Mouse (Mus musculus): ENCODE results near the gene Cr1l. TPM values are rescaled to one million over a fixed set of nuclear protein-coding genes. Genes with fewer than 3 reads are reported as not detected.

Cr1l gene
- polyA plus RNA-seq, 1 experiment from 2014 or later, result 61.7 TPM

DNA sequence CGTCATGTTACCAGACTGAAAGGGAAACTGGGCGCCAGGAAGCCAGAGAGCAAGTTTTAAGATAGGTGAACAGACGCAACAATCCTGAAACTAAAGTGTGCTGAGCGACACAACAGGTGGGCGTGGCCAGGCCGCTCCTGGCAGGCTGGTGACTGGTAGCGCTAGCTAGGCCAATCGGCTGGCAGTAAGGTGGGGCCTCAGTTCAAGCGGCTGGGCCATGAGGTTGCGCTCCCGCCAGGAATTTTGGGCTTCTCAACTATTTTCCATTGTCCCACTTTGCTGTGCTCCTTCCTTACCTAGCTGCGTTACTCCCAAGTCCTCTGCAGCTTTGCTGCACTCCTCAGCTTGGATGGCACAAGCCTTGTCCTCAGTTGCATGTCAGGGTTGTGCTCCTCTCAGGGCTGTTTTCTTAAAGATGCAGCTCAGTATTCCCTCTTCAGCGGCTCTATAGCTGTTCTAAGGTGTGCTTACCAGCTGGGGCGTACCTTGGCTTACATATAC, 39.1 kb downstream of the Cr1l start, which contains the start of gene Cd46:
Gene Cd46 (minus strand): TSS at position 30 of the 501 bp plus-strand sequence.
- Histone ChIP-seq H3K36me3 (0 out of 2 replicates have a peak, but pooled peaks cover 8% of the 10 kb centered on the region), H3K4me2 (replicated peaks) (peak within 1 kb of the TSS; percentile 63), H3K4me1 (peaks cover 9% of the 10 kb centered on the region), H3K27me3 (no peaks in the 10 kb centered on the region), H3K4me3 (replicated peaks) (peak within 1 kb of the TSS; percentile 46), H3K27ac (replicated peaks) (no peak within 1 kb of the TSS), H3K9me3 (replicated peaks) (no peaks in the 10 kb centered on the region), H3K9ac (peak within 1 kb of the TSS; percentile 15; the same call in 1 of the 2 replicates)
- ATAC-seq (ENCODE audit: insufficient number of reproducible peaks, low FRiP score, low TSS enrichment, low read depth), result peak; percentile 93
- WGBS, result 3% methylated on average over 14 of the region's 14 CpGs

GRCm38 (mm10) chr1:195091699-195092219, 39.6 kb downstream of the Cr1l start:
- Histone ChIP-seq H3K27me3 (no peaks in the 10 kb centered on the region), H3K4me1 (peaks cover 9% of the 10 kb centered on the region), H3K4me3 (replicated peaks) (peak overlapping the region; percentile 46), H3K27ac (replicated peaks) (no peak overlapping the region), H3K9me3 (replicated peaks) (no peaks in the 10 kb centered on the region), H3K9ac (peak overlapping the region; percentile 3; the same call in 1 of the 2 replicates), H3K4me2 (replicated peaks) (peak overlapping the region; percentile 63), H3K36me3 (0 out of 2 replicates have a peak, but pooled peaks cover 3% of the 10 kb centered on the region)
- peak; percentile 60; the same call in 1 of the 2 replicates for ATAC-seq (ENCODE audit: insufficient number of reproducible peaks, low FRiP score, low TSS enrichment, low read depth)
- WGBS, result 17% methylated on average over 11 of the region's 11 CpGs

DNA sequence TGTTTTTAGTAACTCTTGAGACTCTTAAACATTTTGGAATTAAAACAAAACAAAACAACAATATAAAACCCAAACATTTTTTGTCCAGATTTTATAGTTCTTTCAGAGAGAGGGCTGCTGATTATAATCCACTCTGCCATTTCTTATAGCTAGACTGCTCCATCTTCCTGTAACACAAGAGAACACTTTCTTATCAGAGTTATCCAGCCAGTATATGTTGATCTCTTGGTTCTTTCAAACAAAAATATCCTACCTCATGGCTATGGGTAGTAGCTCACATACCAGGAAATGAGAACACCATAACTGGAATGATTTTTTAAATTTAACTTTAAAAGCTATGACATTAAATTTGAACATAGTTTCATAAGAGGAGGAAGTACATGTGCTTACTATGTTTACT, 49.2 kb downstream of the Cr1l start:
- Histone ChIP-seq H3K9ac (no peak overlapping the region), H3K27me3 (no peaks in the 10 kb centered on the region), H3K36me3 (no peaks in the 10 kb centered on the region), H3K4me1 (no peaks in the 10 kb centered on the region), H3K9me3 (replicated peaks) (no peaks in the 10 kb centered on the region), H3K4me2 (replicated peaks) (no peak overlapping the region), H3K4me3 (replicated peaks) (no peak overlapping the region), H3K27ac (replicated peaks) (no peak overlapping the region)
- ATAC-seq (ENCODE audit: insufficient number of reproducible peaks, low FRiP score, low TSS enrichment, low read depth), result no peak

Other genes with a start within 250 kb of the Cr1l start
- 124 and 138 TPM in 2 replicates for gene Cd34, start 192.8 kb downstream of the Cr1l start, polyA plus RNA-seq (2015; fragmentation: Nextera tagmentation; extraction: Ambion mirVana)
- gene Cd46, start 39.3 kb downstream of the Cr1l start, polyA plus RNA-seq (2015; fragmentation: Nextera tagmentation; extraction: Ambion mirVana), result 0.80 and 0.88 TPM in 2 replicates
- 0.50 and 0.51 TPM in 2 replicates for gene Cr2, start 45.1 kb upstream of the Cr1l start, polyA plus RNA-seq (2015; fragmentation: Nextera tagmentation; extraction: Ambion mirVana)